Mouse (Mus musculus) testis, adult 2 months (tissue): ENCODE measurements around the gene Pkp3.

ENCODE experiments used
- CTCF ChIP-seq: fragments of 200-500 bp; IDR thresholded peaks from 2 replicates; pipeline ENCODE4 v1.5.1; 2012; ENCODE audit warnings: low read depth, mild to moderate bottlenecking, inconsistent platforms, low read length, moderate library complexity; ENCODE audit not compliant: control insufficient read depth, insufficient read depth, insufficient replicate concordance
- POLR2A ChIP-seq: fragments of 200-500 bp; IDR thresholded peaks from 2 replicates; pipeline ENCODE4 v1.6.1; 2012; ENCODE audit warnings: low read depth, mild to moderate bottlenecking, inconsistent platforms, low read length, moderate library complexity; ENCODE audit not compliant: control insufficient read depth

- TF ChIP-seq POLR2A (no peak), CTCF (no peak)
These were observed 42.6 kb downstream of the Pkp3 start for GRCm38 (mm10) chr7:141120605-141121004.
